Mouse (Mus musculus): ENCODE measurements around the gene Rps28. TPM values are rescaled to one million over a fixed set of nuclear protein-coding genes. Genes with fewer than 3 reads are reported as not detected.

Rps28 gene
- polyA plus RNA-seq, 1 experiment = 1,878 TPM

DNA sequence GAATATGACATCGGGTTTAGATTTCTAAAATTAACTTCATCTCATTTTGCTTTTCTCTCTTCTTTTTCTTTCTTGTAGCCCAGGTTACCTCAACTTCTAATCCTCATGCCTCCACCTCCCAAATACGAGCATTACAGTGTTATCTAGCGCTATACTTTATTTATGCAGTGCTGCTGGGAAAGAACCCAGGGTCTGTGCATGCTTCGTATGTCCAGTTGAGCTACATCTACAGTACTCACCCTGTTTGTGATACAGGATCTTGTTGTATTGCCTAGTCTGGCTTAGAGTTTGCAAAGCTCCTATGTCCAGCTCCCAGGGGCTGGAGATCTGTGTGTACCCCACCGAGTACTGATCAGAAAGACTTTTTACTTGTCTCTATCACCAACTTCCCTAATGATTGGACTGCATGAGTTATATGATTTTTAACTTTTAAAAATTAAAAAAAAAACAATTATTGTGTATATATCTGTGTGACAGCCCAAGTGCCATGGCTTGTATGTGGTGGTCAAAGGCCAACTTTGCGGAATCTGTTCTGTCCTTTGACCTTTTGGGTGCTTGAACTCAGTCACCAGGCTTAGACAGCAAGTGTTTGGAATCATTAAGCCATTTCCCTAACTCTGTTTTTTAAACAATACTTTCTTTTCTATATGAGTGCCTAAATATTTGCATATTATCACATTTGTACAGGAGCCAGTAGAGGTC is 50.3 kb downstream of the Rps28 start:
- DNase-seq (ENCODE audit: low spot score) = no peak

DNA sequence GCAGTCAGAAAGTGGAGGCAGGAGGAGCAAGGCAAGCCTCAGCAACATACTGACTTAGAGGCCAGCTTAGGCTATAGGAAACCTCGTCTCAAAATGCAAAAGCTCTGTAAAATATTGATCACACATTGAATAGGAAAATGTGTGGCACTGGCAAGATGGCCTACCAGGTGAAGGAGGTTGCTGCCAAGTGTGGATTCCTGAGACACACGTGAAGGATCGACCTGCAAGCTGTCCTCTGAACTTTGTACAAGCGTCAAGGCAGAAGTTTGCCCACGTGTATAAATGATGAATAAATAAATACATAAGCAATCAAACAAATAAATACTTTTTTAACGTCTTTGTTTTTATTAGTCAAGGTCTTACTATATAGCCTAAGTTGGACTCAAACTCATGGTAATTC is 50.9 kb downstream of the Rps28 start:
- no peak for DNase-seq (ENCODE audit: low spot score)

DNA sequence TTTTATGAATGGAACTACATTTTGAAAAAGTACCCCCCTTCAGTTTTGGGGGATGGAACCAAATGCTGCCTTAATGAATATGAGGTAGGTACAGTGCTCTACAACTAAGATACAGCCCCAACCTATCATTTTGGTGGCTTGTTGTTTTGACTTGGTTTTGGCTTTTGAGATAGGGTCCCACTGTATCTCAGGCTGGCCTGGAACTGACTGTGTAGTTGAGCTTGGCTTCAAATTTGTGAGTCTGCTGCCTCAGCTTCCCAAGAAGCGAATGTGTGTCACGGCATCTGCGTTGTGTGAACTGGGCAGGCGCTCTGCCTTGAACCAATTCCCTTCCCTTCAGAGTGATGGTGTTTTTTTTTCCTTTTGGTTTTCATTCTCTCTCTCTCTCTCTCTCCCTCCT is 52.7 kb downstream of the Rps28 start:
- DNase-seq (ENCODE audit: low spot score) = no peak

Other genes starting within 250 kb of the Rps28 start
- 53.8 and 58.6 TPM in 2 replicates for gene Zfp414, start 195.5 kb downstream of the Rps28 start, polyA plus RNA-seq (2012; rRNA removed)
- 1.4 and 1.8 TPM in 2 replicates for gene Pram1, start 186.5 kb downstream of the Rps28 start, polyA plus RNA-seq (2012; rRNA removed)
- 107 and 131 TPM in 2 replicates for gene Hnrnpm, start 137.7 kb downstream of the Rps28 start, polyA plus RNA-seq (2012; rRNA removed)
- 106 and 118 TPM in 2 replicates for gene March2, start 105.9 kb downstream of the Rps28 start, polyA plus RNA-seq (2012; rRNA removed)
- gene Rab11b, start 64.0 kb downstream of the Rps28 start, polyA plus RNA-seq (2012; rRNA removed) = 238 and 246 TPM in 2 replicates
- gene Angptl4, start 42.7 kb downstream of the Rps28 start, polyA plus RNA-seq (2012; rRNA removed) = 7.7 and 11.3 TPM in 2 replicates
- 65.6 and 79.0 TPM in 2 replicates for gene Kank3, start 14.0 kb downstream of the Rps28 start, polyA plus RNA-seq (2012; rRNA removed)
- gene Ndufa7, start within 50 bp of the Rps28 start, polyA plus RNA-seq (2012; rRNA removed) = 307 and 382 TPM in 2 replicates
- gene Cd320, start 18.5 kb upstream of the Rps28 start, polyA plus RNA-seq (2012; rRNA removed) = 21.4 and 21.5 TPM in 2 replicates
- gene Gm7029, start 49.3 kb upstream of the Rps28 start, polyA plus RNA-seq (2012; rRNA removed) = not detected in 2 replicates
- gene Kifc1, start 66.1 kb upstream of the Rps28 start, polyA plus RNA-seq (2012; rRNA removed) = 2.2 and 3.3 TPM in 2 replicates
- gene Platr17, start 80.6 kb upstream of the Rps28 start, polyA plus RNA-seq (2012; rRNA removed) = 0.14 and 0.15 TPM in 2 replicates
- gene Daxx, start 84.9 kb upstream of the Rps28 start, polyA plus RNA-seq (2012; rRNA removed) = 28.1 and 31.0 TPM in 2 replicates
- gene Tapbp, start 91.3 kb upstream of the Rps28 start, polyA plus RNA-seq (2012; rRNA removed) = 84.7 and 122 TPM in 2 replicates
- gene Zbtb22, start 91.3 kb upstream of the Rps28 start, polyA plus RNA-seq (2012; rRNA removed) = 20.1 and 23.1 TPM in 2 replicates
- gene Rgl2, start 105.0 kb upstream of the Rps28 start, polyA plus RNA-seq (2012; rRNA removed) = 132 and 164 TPM in 2 replicates
- 86.5 and 87.2 TPM in 2 replicates for gene Pfdn6, start 115.8 kb upstream of the Rps28 start, polyA plus RNA-seq (2012; rRNA removed)
- gene Wdr46, start 116.1 kb upstream of the Rps28 start, polyA plus RNA-seq (2012; rRNA removed) = 15.8 and 17.2 TPM in 2 replicates
- 7.7 TPM in 2 replicates for gene B3galt4, start 126.9 kb upstream of the Rps28 start, polyA plus RNA-seq (2012; rRNA removed)
- gene Vps52, start 131.2 kb upstream of the Rps28 start, polyA plus RNA-seq (2012; rRNA removed) = 39.3 and 39.7 TPM in 2 replicates
- 1,060 and 1,160 TPM in 2 replicates for gene Rps18, start 131.4 kb upstream of the Rps28 start, polyA plus RNA-seq (2012; rRNA removed)
- 987 and 1,071 TPM in 2 replicates for gene H2-K1, start 175.8 kb upstream of the Rps28 start, polyA plus RNA-seq (2012; rRNA removed)
- gene Ring1, start 200.1 kb upstream of the Rps28 start, polyA plus RNA-seq (2012; rRNA removed) = 46.1 and 76.8 TPM in 2 replicates
- gene H2-Ke6, start 203.5 kb upstream of the Rps28 start, polyA plus RNA-seq (2012; rRNA removed) = 86.6 and 112 TPM in 2 replicates
- 106 and 110 TPM in 2 replicates for gene Slc39a7, start 207.1 kb upstream of the Rps28 start, polyA plus RNA-seq (2012; rRNA removed)
- 47.7 and 53.1 TPM in 2 replicates for gene Rxrb, start 207.2 kb upstream of the Rps28 start, polyA plus RNA-seq (2012; rRNA removed)
- gene Col11a2, start 214.9 kb upstream of the Rps28 start, polyA plus RNA-seq (2012; rRNA removed) = 0.99 and 1.8 TPM in 2 replicates

All from urinary bladder, adult 2 months (tissue).